Mouse (Mus musculus) myocyte (in vitro differentiated cells): ENCODE data around the gene Serpind1.

ENCODE experiments used
- CEBPB ChIP-seq: IDR thresholded peaks from 2 replicates; pipeline ENCODE4 v1.6.1; 2011; ENCODE audit warnings: mild to moderate bottlenecking, moderate library complexity; ENCODE audit not compliant: poor library complexity, insufficient read depth, severe bottlenecking
- MAX ChIP-seq: IDR thresholded peaks from one replicate; pipeline ENCODE4 v1.6.1; 2011; ENCODE audit warnings: low read depth, mild to moderate bottlenecking, control low read depth
- POLR2A ChIP-seq: IDR thresholded peaks from one replicate; pipeline ENCODE4 v1.6.1; 2011; ENCODE audit warnings: low read depth, mild to moderate bottlenecking, control low read depth, moderate library complexity; ENCODE audit not compliant: insufficient read length
- POLR2AphosphoS2 ChIP-seq: IDR thresholded peaks from one replicate; pipeline ENCODE4 v1.6.1; 2011; ENCODE audit warnings: low read depth, control low read depth; ENCODE audit not compliant: insufficient read length
- REST ChIP-seq: IDR thresholded peaks from one replicate; pipeline ENCODE4 v1.6.1; 2011; ENCODE audit warnings: mild to moderate bottlenecking, control low read depth, moderate library complexity; ENCODE audit not compliant: insufficient read depth, insufficient read length
- TCF12 ChIP-seq: IDR thresholded peaks from one replicate; pipeline ENCODE4 v1.6.1; 2011; ENCODE audit warnings: mild to moderate bottlenecking, control low read depth; ENCODE audit not compliant: poor library complexity, insufficient read depth, severe bottlenecking

DNA sequence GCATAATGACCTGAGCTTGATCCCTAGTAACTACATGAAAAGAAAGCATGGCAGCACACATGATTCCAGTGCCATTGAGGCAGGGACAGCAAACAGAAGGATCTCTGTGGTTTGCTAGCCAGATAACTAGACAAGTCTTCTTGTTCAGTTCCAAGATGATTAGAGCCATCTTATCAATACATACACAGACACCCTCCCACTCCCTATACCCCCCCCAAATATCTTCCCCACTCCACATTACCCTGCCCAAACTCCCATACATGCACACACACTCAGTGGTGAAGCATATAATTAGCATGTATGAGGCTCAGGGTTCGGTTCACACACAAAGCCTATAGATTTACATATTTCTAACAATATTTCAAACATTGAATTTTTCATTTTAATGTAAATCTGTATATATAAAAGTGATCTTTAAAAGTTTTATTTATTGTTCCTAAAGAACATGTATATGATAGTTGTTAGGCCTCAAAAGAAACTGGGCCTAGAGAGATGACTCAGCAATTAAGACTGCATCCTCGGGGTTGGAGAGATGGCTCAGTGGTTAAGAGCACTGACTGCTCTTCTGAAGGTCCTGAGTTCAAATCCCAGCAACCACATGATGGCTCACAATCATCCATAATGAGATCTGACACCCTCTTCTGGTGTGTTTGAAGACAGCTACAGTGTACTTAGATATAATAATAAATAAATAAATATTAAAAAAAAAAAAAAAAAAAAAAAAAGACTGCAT is 52.6 kb downstream of the Serpind1 start:
- no peak for TF ChIP-seq POLR2A
- TF ChIP-seq REST: no peak
- no peak for TF ChIP-seq CEBPB
- TF ChIP-seq TCF12: no peak
- no peak for TF ChIP-seq POLR2AphosphoS2
- TF ChIP-seq MAX: no peak
